Mouse (Mus musculus) intestine, postnatal 0 days (tissue): ENCODE data around the gene Zfp69. TPM values are rescaled to one million over a fixed set of nuclear protein-coding genes. Genes with fewer than 3 reads are reported as not detected.

ENCODE experiments used
- ATAC-seq: fragments of 200-750 bp; cut with Nextera tagmentation; 2 replicates; pipeline ENCODE4 v1.8.0; 2017; ENCODE audit warnings: mild to moderate bottlenecking, moderate TSS enrichment, moderate library complexity
- H3K27ac ChIP-seq: fragments of 300-500 bp; sonication (generic); 2 replicates; pipeline ENCODE4 v1.5.1; 2014; ENCODE audit warnings: mild to moderate bottlenecking, low read depth, low read length, moderate library complexity
- H3K27me3 ChIP-seq: fragments of 300-500 bp; sonication (generic); replicated peaks from 2 replicates; pipeline ENCODE4 v1.6.1; 2014; ENCODE audit warnings: low read length, mixed read lengths; ENCODE audit not compliant: control insufficient read depth, insufficient read depth
- H3K36me3 ChIP-seq: fragments of 300-500 bp; sonication (generic); 2 replicates; pipeline ENCODE4 v1.6.1; 2014; ENCODE audit warnings: mild to moderate bottlenecking, moderate library complexity; ENCODE audit not compliant: control insufficient read depth, insufficient read depth
- H3K4me1 ChIP-seq: fragments of 300-500 bp; sonication (generic); replicated peaks from 2 replicates; pipeline ENCODE4 v1.6.1; 2014; ENCODE audit warnings: antibody characterized with exemption, low read length, mixed read lengths; ENCODE audit not compliant: control insufficient read depth, insufficient read depth
- H3K4me2 ChIP-seq: fragments of 300-500 bp; sonication (generic); replicated peaks from 2 replicates; pipeline ENCODE4 v1.6.1; 2014; ENCODE audit warnings: low read depth, mild to moderate bottlenecking, moderate library complexity
- H3K4me3 ChIP-seq: fragments of 300-500 bp; sonication (generic); 2 replicates; pipeline ENCODE4 v1.5.1; 2014; ENCODE audit warnings: low read depth, low read length
- H3K9ac ChIP-seq: fragments of 300-500 bp; sonication (generic); 2 replicates; pipeline ENCODE4 v1.6.1; 2014; ENCODE audit warnings: mild to moderate bottlenecking, low read depth, low read length
- H3K9me3 ChIP-seq: fragments of 300-500 bp; sonication (generic); 2 replicates; pipeline ENCODE4 v1.6.1; 2016; ENCODE audit warnings: mixed run types; ENCODE audit not compliant: control insufficient read depth
- CTCF ChIP-seq: sonication (generic); IDR thresholded peaks from 2 replicates; pipeline ENCODE4 v1.5.1; 2016; ENCODE audit warnings: low read depth, mild to moderate bottlenecking, control low read depth, antibody characterized with exemption, moderate library complexity
- WGBS: fragments of 180-500 bp; shearing (Covaris S2); extraction: QIAGEN DNeasy Blood & Tissue Kit; methylation state at CpG from one replicate; pipeline ENCODE4 v1.1.7; 2014; 5-methylcytosine and 5-hydroxymethylcytosine counted together
- polyA plus RNA-seq: library from polyadenylated mRNA; unstranded; fragments of >200 nt; fragmentation: Nextera tagmentation; extraction: Ambion mirVana; gene quantifications from 2 replicates; pipeline ENCODE4 v1.2.1, GENCODE M21; 2015

The Zfp69 gene
- polyA plus RNA-seq = 2.2 and 2.6 TPM in 2 replicates

GRCm38 (mm10) chr4:120951428-120951973 lies at the start of gene Zfp69:
Zfp69 (minus strand) TSS chr4:120951699.
- Histone ChIP-seq H3K9ac (peak within 1 kb of the TSS; percentile 70), H3K4me3 (peak within 1 kb of the TSS; percentile 71), H3K27me3 (no peaks in the 10 kb centered on the region), H3K27ac (peak within 1 kb of the TSS; percentile 80), H3K36me3 (peaks cover 9% of the 10 kb centered on the region), H3K4me1 (no peaks in the 10 kb centered on the region), H3K4me2 (peak within 1 kb of the TSS; percentile 87), H3K9me3 (no peaks in the 10 kb centered on the region)
- no peak for TF ChIP-seq CTCF
- ATAC-seq = peak; percentile 96
- WGBS = under 1% methylated on average over 60 of the region's 60 CpGs

DNA sequence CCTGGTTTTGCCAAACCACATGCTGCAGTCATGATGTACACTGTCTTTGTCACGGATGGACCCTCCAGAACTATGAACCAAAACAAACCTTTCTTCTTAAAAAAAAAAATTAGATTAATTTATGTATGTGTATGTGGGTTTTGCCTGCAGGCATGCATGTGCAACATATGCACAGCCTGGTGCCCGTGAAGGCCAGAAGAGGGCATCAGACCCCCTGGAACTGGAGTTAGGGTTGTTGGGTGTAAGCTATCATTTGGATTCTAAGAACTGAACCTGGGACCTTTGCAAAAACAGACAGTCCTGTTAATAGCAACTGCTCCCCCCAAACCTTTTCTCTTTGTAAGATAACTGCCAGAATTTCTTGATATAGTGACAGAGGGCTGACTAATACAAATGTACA lies 49.5 kb upstream of the Zfp69 start:
- H3K4me3 ChIP-seq = no peak overlapping the region
- H3K27ac ChIP-seq = no peak overlapping the region
- H3K9ac ChIP-seq = no peak overlapping the region
- no peaks in the 10 kb centered on the region for H3K9me3 ChIP-seq
- no peaks in the 10 kb centered on the region for H3K36me3 ChIP-seq
- no peak for ATAC-seq
- TF ChIP-seq CTCF = peak; percentile 19; the same call in 1 of the 2 replicates
- H3K4me2 ChIP-seq = no peak overlapping the region
- 87% methylated on average over 2 of the region's 2 CpGs for WGBS
- 0 out of 2 replicates have a peak, but pooled peaks cover 4% of the 10 kb centered on the region for H3K4me1 ChIP-seq
- no peaks in the 10 kb centered on the region for H3K27me3 ChIP-seq

GRCm38 (mm10) chr4:120995911-120996310 lies 44.4 kb upstream of the Zfp69 start:
- H3K27me3 ChIP-seq = no peaks in the 10 kb centered on the region
- no peaks in the 10 kb centered on the region for H3K9me3 ChIP-seq
- H3K27ac ChIP-seq = no peak overlapping the region
- no peaks in the 10 kb centered on the region for H3K4me1 ChIP-seq
- TF ChIP-seq CTCF = no peak
- H3K4me3 ChIP-seq = no peak overlapping the region
- H3K36me3 ChIP-seq = no peaks in the 10 kb centered on the region
- ATAC-seq = no peak
- H3K9ac ChIP-seq = no peak overlapping the region
- WGBS = 94% methylated on average over 1 of the region's 1 CpGs
- H3K4me2 ChIP-seq = no peak overlapping the region

DNA sequence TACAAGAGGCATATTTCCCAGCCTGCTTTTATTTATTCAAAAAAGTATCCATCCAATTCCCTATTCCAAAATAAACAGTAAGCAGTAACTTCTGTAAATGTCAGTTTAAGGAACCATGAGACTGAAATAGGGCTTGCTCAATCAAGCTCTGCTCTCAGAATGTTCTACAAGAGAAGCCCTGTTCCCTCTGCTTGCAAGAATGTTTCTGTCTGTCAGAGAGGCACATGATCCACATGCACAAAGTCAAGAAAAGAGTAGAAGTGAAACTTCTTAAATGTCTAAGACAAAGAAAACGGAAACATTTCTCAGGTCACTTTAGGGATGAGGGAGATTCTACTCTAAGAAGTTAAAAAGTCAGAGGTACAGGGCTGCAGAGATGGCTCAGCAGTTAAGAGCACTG lies 41.5 kb upstream of the Zfp69 start:
- no peaks in the 10 kb centered on the region for H3K36me3 ChIP-seq
- H3K4me3 ChIP-seq = no peak overlapping the region
- H3K4me2 ChIP-seq = no peak overlapping the region
- H3K27ac ChIP-seq = no peak overlapping the region
- H3K9me3 ChIP-seq = no peaks in the 10 kb centered on the region
- H3K27me3 ChIP-seq = no peaks in the 10 kb centered on the region
- no peaks in the 10 kb centered on the region for H3K4me1 ChIP-seq
- no peak overlapping the region for H3K9ac ChIP-seq
- no peak for ATAC-seq
- 74% methylated on average over 1 of the region's 1 CpGs for WGBS
- TF ChIP-seq CTCF = no peak

GRCm38 (mm10) chr4:120992284-120992683 lies 40.8 kb upstream of the Zfp69 start:
- TF ChIP-seq CTCF = no peak
- WGBS = 82% methylated on average over 2 of the region's 2 CpGs
- no peak overlapping the region for H3K4me3 ChIP-seq
- H3K9ac ChIP-seq = no peak overlapping the region
- no peak overlapping the region for H3K4me2 ChIP-seq
- H3K27me3 ChIP-seq = no peaks in the 10 kb centered on the region
- ATAC-seq = no peak
- no peaks in the 10 kb centered on the region for H3K4me1 ChIP-seq
- H3K27ac ChIP-seq = no peak overlapping the region
- H3K36me3 ChIP-seq = peaks cover 3% of the 10 kb centered on the region; the same call in 1 of the 2 replicates
- no peaks in the 10 kb centered on the region for H3K9me3 ChIP-seq

DNA sequence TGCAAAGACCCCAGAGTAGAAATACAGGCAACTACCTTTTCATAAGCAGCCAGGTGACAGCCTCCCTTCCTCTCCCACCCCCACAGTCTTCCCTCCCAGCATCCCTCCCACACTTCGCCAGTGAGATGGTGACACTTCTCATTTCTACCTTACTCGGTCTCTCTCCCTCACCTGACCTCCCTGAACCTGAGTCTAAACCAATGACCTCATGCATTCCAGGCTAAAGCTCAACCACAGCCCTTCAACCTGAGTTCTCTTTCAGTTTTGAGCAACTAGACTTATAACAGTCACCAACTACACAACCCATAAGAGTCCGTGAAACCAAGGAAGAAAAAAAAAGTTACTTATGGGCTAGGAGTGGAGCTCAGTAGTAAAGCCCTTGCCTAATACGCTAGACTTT lies 35.8 kb upstream of the Zfp69 start:
- no peak overlapping the region for H3K4me2 ChIP-seq
- H3K27me3 ChIP-seq = no peaks in the 10 kb centered on the region
- no peak overlapping the region for H3K4me3 ChIP-seq
- WGBS = 65% methylated on average over 4 of the region's 4 CpGs
- ATAC-seq = no peak
- no peaks in the 10 kb centered on the region for H3K4me1 ChIP-seq
- no peak overlapping the region for H3K9ac ChIP-seq
- peaks cover 19% of the 10 kb centered on the region for H3K36me3 ChIP-seq
- no peak for TF ChIP-seq CTCF
- no peak overlapping the region for H3K27ac ChIP-seq
- no peaks in the 10 kb centered on the region for H3K9me3 ChIP-seq
